Mouse (Mus musculus) embryo, embryonic 10.5 days (tissue): ENCODE measurements around the gene Gm32717.
"Not testable (repeated sequence)": the region's sequence is repeated elsewhere in the genome, so short reads cannot be mapped to it uniquely, and the experiment has no call there.

Source experiments
- DNase-seq: peaks from one replicate; pipeline ENCODE4 v3.0.0-alpha.2; 2015; ENCODE audit warnings: low spot score

Gm32717 gene

GRCm38 (mm10) chr10:118240680-118241079 is at the start of gene Gm32717:
Gm32717 (minus strand) TSS chr10:118240780.
- not testable (repeated sequence) for DNase-seq

GRCm38 (mm10) chr10:118283016-118283415 is 42.4 kb upstream of the Gm32717 start:
- DNase-seq, result not testable (repeated sequence)

GRCm38 (mm10) chr10:118282565-118282964 is 42.0 kb upstream of the Gm32717 start:
- DNase-seq, result not testable (repeated sequence)

- not testable (repeated sequence) for DNase-seq
These were observed 37.5 kb upstream of the Gm32717 start for GRCm38 (mm10) chr10:118278069-118278468.

- DNase-seq, result not testable (repeated sequence)
These were observed 30.8 kb upstream of the Gm32717 start for GRCm38 (mm10) chr10:118271416-118271815.

- not testable (repeated sequence) for DNase-seq
These were observed 28.2 kb upstream of the Gm32717 start for GRCm38 (mm10) chr10:118268812-118269211.

GRCm38 (mm10) chr10:118258388-118258787 is 17.8 kb upstream of the Gm32717 start, which contains the start of gene Gm32802:
Gm32802 (plus strand) TSS chr10:118258688.
- DNase-seq, result not testable (repeated sequence)

- peak; percentile 79 for DNase-seq
These were observed 10.3 kb upstream of the Gm32717 start for GRCm38 (mm10) chr10:118250852-118251295.

GRCm38 (mm10) chr10:118249006-118249595 is 8.5 kb upstream of the Gm32717 start:
- DNase-seq, result not testable (repeated sequence)

- DNase-seq, result not testable (repeated sequence)
These were observed 8.0 kb downstream of the Gm32717 start for GRCm38 (mm10) chr10:118232607-118233006.

- DNase-seq, result not testable (repeated sequence)
These were observed 13.0 kb downstream of the Gm32717 start for GRCm38 (mm10) chr10:118227629-118228028.

GRCm38 (mm10) chr10:118215719-118216393 is 24.7 kb downstream of the Gm32717 start:
- not testable (repeated sequence) for DNase-seq

GRCm38 (mm10) chr10:118204642-118205041 is 35.9 kb downstream of the Gm32717 start, which contains the start of gene Il22:
Il22 (plus strand) TSS chr10:118204942.
- DNase-seq, result no peak

- peak; percentile 10 for DNase-seq
These were observed 45.4 kb downstream of the Gm32717 start for GRCm38 (mm10) chr10:118195150-118195549.
